10 mouse cellular contexts compared by ENCODE assay signal in genomic region chr11:3349343-3349695, GRCm38 (mm10). TPM values are rescaled to one million over a fixed set of nuclear protein-coding genes. Genes with fewer than 3 reads are reported as not detected.
DNase-seq lines count a peak whose midpoint lies in the region; ATAC-seq and TF ChIP-seq lines count a peak whose summit lies in the region.
"Had no signal": no experiment of that assay in that cellular context is flagged by ENCODE, and none has a peak within 500 bp of the region (broad histone marks: within the 10 kb centered on the region; RNA-seq: fewer than 3 reads in every experiment).

No protein-coding gene starts in this region.

- H3K36me3 ChIP-seq in intestine, embryonic 14.5 days (ENCODE audit: control insufficient read depth, insufficient read depth, low read length): peaks cover 57% of the 10 kb centered on the region
- peaks cover 81% of the 10 kb centered on the region for H3K36me3 ChIP-seq in intestine, postnatal 0 days (ENCODE audit: control insufficient read depth, insufficient read depth)
- peaks cover 77% of the 10 kb centered on the region for H3K36me3 ChIP-seq in midbrain, embryonic 12.5 days
- H3K36me3 ChIP-seq in midbrain, embryonic 11.5 days (ENCODE audit: control insufficient read depth, insufficient read depth, low read length): peaks cover 11% of the 10 kb centered on the region
- peaks cover 82% of the 10 kb centered on the region for H3K36me3 ChIP-seq in embryonic facial prominence, embryonic 13.5 days
- H3K36me3 ChIP-seq in limb, embryonic 13.5 days: peaks cover 74% of the 10 kb centered on the region

- H3K4me2 ChIP-seq in intestine, embryonic 14.5 days (ENCODE audit: low read length): no peak overlapping the region
- no peak overlapping the region for H3K4me2 ChIP-seq in intestine, postnatal 0 days (replicated peaks; ENCODE audit: low read depth)
- no peak overlapping the region for H3K4me2 ChIP-seq in midbrain, embryonic 12.5 days (replicated peaks)
- H3K4me2 ChIP-seq in midbrain, embryonic 11.5 days: no peak overlapping the region
- H3K4me2 ChIP-seq in embryonic facial prominence, embryonic 13.5 days: no peak overlapping the region
- no peak overlapping the region for H3K4me2 ChIP-seq in limb, embryonic 13.5 days (replicated peaks)
- H3K4me2 ChIP-seq: forebrain, embryonic 13.5 days had no signal

- H3K4me1 ChIP-seq in intestine, embryonic 14.5 days (replicated peaks; ENCODE audit: control insufficient read depth, insufficient read depth, low read length): peaks cover 11% of the 10 kb centered on the region
- H3K4me1 ChIP-seq in intestine, postnatal 0 days (replicated peaks; ENCODE audit: control insufficient read depth, insufficient read depth, low read length): peaks cover 6% of the 10 kb centered on the region; the same call in 1 of the 2 replicates
- peaks cover 21% of the 10 kb centered on the region for H3K4me1 ChIP-seq in midbrain, embryonic 12.5 days
- H3K4me1 ChIP-seq in midbrain, embryonic 11.5 days (ENCODE audit: control insufficient read depth, insufficient read depth, low read length): peaks cover 2% of the 10 kb centered on the region; the same call in 1 of the 2 replicates
- peaks cover 21% of the 10 kb centered on the region for H3K4me1 ChIP-seq in embryonic facial prominence, embryonic 13.5 days
- H3K4me1 ChIP-seq in limb, embryonic 13.5 days: peaks cover 18% of the 10 kb centered on the region

- DNase-seq in intestine, embryonic 14.5 days (ENCODE audit: low spot score): no peak
- DNase-seq in midbrain, embryonic 11.5 days (ENCODE audit: low spot score, missing footprints): no peak
- DNase-seq in left cerebral cortex, postnatal 14 days (ENCODE audit: low spot score in 2 of 2): no peak
- DNase-seq: thymus, postnatal 25 days had no signal

- peak overlapping the region; percentile 30; the same call in 1 of the 2 replicates for H3K27ac ChIP-seq in intestine, embryonic 14.5 days (ENCODE audit: low read depth)
- no peak overlapping the region for H3K27ac ChIP-seq in intestine, postnatal 0 days (ENCODE audit: low read depth, low read length)
- H3K27ac ChIP-seq in midbrain, embryonic 12.5 days (replicated peaks): 0 out of 2 replicates have a peak overlapping the region, but pooled peaks have one; percentile 10
- no peak overlapping the region for H3K27ac ChIP-seq in midbrain, embryonic 11.5 days (ENCODE audit: low read depth, low read length)
- peak overlapping the region; percentile 55; the same call in 1 of the 2 replicates for H3K27ac ChIP-seq in embryonic facial prominence, embryonic 13.5 days
- peak overlapping the region; percentile 22; the same call in 1 of the 2 replicates for H3K27ac ChIP-seq in limb, embryonic 13.5 days
- H3K27ac ChIP-seq: forebrain, embryonic 13.5 days had no signal

- intact Hi-C loops in left cerebral cortex, postnatal 14 days (cut with DNase I): loop anchor here (5.0 kb wide), 1 partner anchor 58 kb away; the partner anchor contains the start of gene Limk2

- H3K27me3 ChIP-seq in intestine, embryonic 14.5 days (replicated peaks; ENCODE audit: control insufficient read depth, insufficient read depth, low read length): no peaks in the 10 kb centered on the region
- no peaks in the 10 kb centered on the region for H3K27me3 ChIP-seq in intestine, postnatal 0 days (replicated peaks; ENCODE audit: control insufficient read depth, insufficient read depth, low read length)
- H3K27me3 ChIP-seq in midbrain, embryonic 12.5 days: no peaks in the 10 kb centered on the region
- H3K27me3 ChIP-seq in midbrain, embryonic 11.5 days (ENCODE audit: control insufficient read depth, insufficient read depth, low read length): no peaks in the 10 kb centered on the region
- H3K27me3 ChIP-seq in embryonic facial prominence, embryonic 13.5 days: no peaks in the 10 kb centered on the region
- no peaks in the 10 kb centered on the region for H3K27me3 ChIP-seq in limb, embryonic 13.5 days
- H3K27me3 ChIP-seq: forebrain, embryonic 13.5 days had no signal

- 0 out of 2 replicates have a peak, but pooled peaks have one; percentile 25 for ATAC-seq in intestine, embryonic 14.5 days (replicated peaks; ENCODE audit: low FRiP score, low TSS enrichment, low read depth)
- ATAC-seq in intestine, postnatal 0 days: no peak
- ATAC-seq in midbrain, embryonic 12.5 days (ENCODE audit: low FRiP score, low read depth): no peak
- no peak for ATAC-seq in midbrain, embryonic 11.5 days (ENCODE audit: low FRiP score)
- ATAC-seq in embryonic facial prominence, embryonic 13.5 days (ENCODE audit: insufficient number of reproducible peaks, insufficient read depth, low FRiP score, low TSS enrichment, low read depth): no peak
- no peak for ATAC-seq in limb, embryonic 13.5 days (ENCODE audit: low FRiP score, low read depth)
- ATAC-seq: forebrain, embryonic 13.5 days had no signal

- no peaks in the 10 kb centered on the region for H3K9me3 ChIP-seq in intestine, embryonic 14.5 days (ENCODE audit: control insufficient read depth, low read length)
- no peaks in the 10 kb centered on the region for H3K9me3 ChIP-seq in intestine, postnatal 0 days (ENCODE audit: control insufficient read depth)
- no peaks in the 10 kb centered on the region for H3K9me3 ChIP-seq in midbrain, embryonic 12.5 days
- no peaks in the 10 kb centered on the region for H3K9me3 ChIP-seq in midbrain, embryonic 11.5 days (ENCODE audit: control insufficient read depth, low read length)
- no peaks in the 10 kb centered on the region for H3K9me3 ChIP-seq in embryonic facial prominence, embryonic 13.5 days
- H3K9me3 ChIP-seq in limb, embryonic 13.5 days: no peaks in the 10 kb centered on the region
- H3K9me3 ChIP-seq: forebrain, embryonic 13.5 days; G1E had no signal

- 81% methylated on average over 4 of the region's 4 CpGs for WGBS in intestine, embryonic 14.5 days
- WGBS in intestine, postnatal 0 days: 78% methylated on average over 4 of the region's 4 CpGs
- WGBS in midbrain, embryonic 12.5 days: 92% methylated on average over 4 of the region's 4 CpGs
- 87% methylated on average over 4 of the region's 4 CpGs for WGBS in midbrain, embryonic 11.5 days
- 85% methylated on average over 4 of the region's 4 CpGs for WGBS in embryonic facial prominence, embryonic 13.5 days
- WGBS in limb, embryonic 13.5 days: 84% methylated on average over 4 of the region's 4 CpGs

- 0 out of 2 replicates have a peak overlapping the region, but pooled peaks have one; percentile 17 for H3K9ac ChIP-seq in intestine, embryonic 14.5 days (ENCODE audit: low read length)
- no peak overlapping the region for H3K9ac ChIP-seq in intestine, postnatal 0 days (ENCODE audit: low read depth, low read length)
- H3K9ac ChIP-seq in midbrain, embryonic 12.5 days (replicated peaks): peak overlapping the region; percentile 37; the same call in 1 of the 2 replicates
- H3K9ac ChIP-seq in midbrain, embryonic 11.5 days (ENCODE audit: low read length): no peak overlapping the region
- peak overlapping the region; percentile 44; the same call in 1 of the 2 replicates for H3K9ac ChIP-seq in embryonic facial prominence, embryonic 13.5 days
- 0 out of 2 replicates have a peak overlapping the region, but pooled peaks have one; percentile 43 for H3K9ac ChIP-seq in limb, embryonic 13.5 days
- H3K9ac ChIP-seq: forebrain, embryonic 13.5 days had no signal

- no peak overlapping the region for H3K4me3 ChIP-seq in intestine, embryonic 14.5 days (ENCODE audit: low read depth, low read length)
- no peak overlapping the region for H3K4me3 ChIP-seq in intestine, postnatal 0 days (ENCODE audit: low read depth, low read length)
- H3K4me3 ChIP-seq in midbrain, embryonic 12.5 days: no peak overlapping the region
- H3K4me3 ChIP-seq in midbrain, embryonic 11.5 days (ENCODE audit: low read depth, low read length): no peak overlapping the region
- no peak overlapping the region for H3K4me3 ChIP-seq in embryonic facial prominence, embryonic 13.5 days
- no peak overlapping the region for H3K4me3 ChIP-seq in limb, embryonic 13.5 days
- H3K4me3 ChIP-seq: forebrain, embryonic 13.5 days had no signal

- TF ChIP-seq CTCF in intestine, postnatal 0 days (IDR thresholded peaks at IDR 0.05; ENCODE audit: low read depth): no peak

RNA-seq across cellular contexts. Expression of gene Pik3ip1, which starts 19.1 kb away (rescaled TPM):
- 9.9 and 14.1 TPM in 2 replicates for polyA plus RNA-seq in intestine, embryonic 14.5 days (2014; fragmentation: Nextera tagmentation; extraction: Ambion mirVana)
- 6.5 and 6.8 TPM in 2 replicates for polyA plus RNA-seq in intestine, postnatal 0 days (2015; fragmentation: Nextera tagmentation; extraction: Ambion mirVana)
- polyA plus RNA-seq in midbrain, embryonic 12.5 days (2016; fragmentation: Nextera tagmentation; extraction: Ambion mirVana): 17.3 TPM in 2 replicates
- 10.5 and 12.1 TPM in 2 replicates for polyA plus RNA-seq in midbrain, embryonic 11.5 days (2014; fragmentation: Nextera tagmentation; extraction: Ambion mirVana)
- 12.8 and 14.6 TPM in 2 replicates for polyA plus RNA-seq in embryonic facial prominence, embryonic 13.5 days (2015; fragmentation: Nextera tagmentation; extraction: Ambion mirVana)
- 15.7 and 17.2 TPM in 2 replicates for polyA plus RNA-seq in limb, embryonic 13.5 days (2015; fragmentation: Nextera tagmentation; extraction: Ambion mirVana)
- 10 to 100 TPM; 25.7 to 26.5 TPM for total RNA-seq in left cerebral cortex, postnatal 14 days (2021)

RNA-seq across cellular contexts. Expression of gene Limk2, which starts 59.7 kb away (rescaled TPM):
- polyA plus RNA-seq in intestine, embryonic 14.5 days (2014; fragmentation: Nextera tagmentation; extraction: Ambion mirVana): 62.8 and 67.3 TPM in 2 replicates
- polyA plus RNA-seq in intestine, postnatal 0 days (2015; fragmentation: Nextera tagmentation; extraction: Ambion mirVana): 68.4 and 82.1 TPM in 2 replicates
- polyA plus RNA-seq in midbrain, embryonic 12.5 days (2016; fragmentation: Nextera tagmentation; extraction: Ambion mirVana): 94.3 and 102 TPM in 2 replicates
- polyA plus RNA-seq in midbrain, embryonic 11.5 days (2014; fragmentation: Nextera tagmentation; extraction: Ambion mirVana): 62.6 and 63.4 TPM in 2 replicates
- polyA plus RNA-seq in embryonic facial prominence, embryonic 13.5 days (2015; fragmentation: Nextera tagmentation; extraction: Ambion mirVana): 80.5 and 84.3 TPM in 2 replicates
- polyA plus RNA-seq in limb, embryonic 13.5 days (2015; fragmentation: Nextera tagmentation; extraction: Ambion mirVana): 58.3 and 61.2 TPM in 2 replicates
- total RNA-seq in left cerebral cortex, postnatal 14 days (2021): 100 to 1,000 TPM; 101 to 104 TPM

Comparison
In these comparisons a context has a peak if more than half of its experiments do, and no peak if none do; other contexts are left out.
1. H3K27ac ChIP-seq: peak in intestine, embryonic 14.5 days (single experiment), midbrain, embryonic 12.5 days (single experiment), embryonic facial prominence, embryonic 13.5 days (single experiment) and limb, embryonic 13.5 days (single experiment); none in intestine, postnatal 0 days (single experiment) and midbrain, embryonic 11.5 days (single experiment).
2. H3K9ac ChIP-seq: peak in intestine, embryonic 14.5 days (single experiment), midbrain, embryonic 12.5 days (single experiment), embryonic facial prominence, embryonic 13.5 days (single experiment) and limb, embryonic 13.5 days (single experiment); none in intestine, postnatal 0 days (single experiment) and midbrain, embryonic 11.5 days (single experiment).